Mouse (Mus musculus): ENCODE measurements around the gene Mmp14.

GRCm38 (mm10) chr14:54493236-54493635 lies 61.8 kb downstream of the Mmp14 start:
- TF ChIP-seq GABPA (IDR thresholded peaks at IDR 0.05; ENCODE audit: low read depth, low read length) (no peak), CTCF (IDR thresholded peaks at IDR 0.05 in 2 of 3, conservative IDR thresholded peaks at IDR 0.05 in 1 of 3; ENCODE audit: control insufficient read depth in 1 of 3, insufficient read depth in 1 of 3, low read depth in 2 of 3, low read length in 3 of 3, poor library complexity in 1 of 3, severe bottlenecking in 1 of 3) (no peak), POLR2A (IDR thresholded peaks at IDR 0.05; ENCODE audit: control insufficient read depth in 1 of 2, insufficient read depth in 1 of 2, low read depth in 1 of 2, low read length in 2 of 2, poor library complexity in 1 of 2) (no peak), MAX (IDR thresholded peaks at IDR 0.05; ENCODE audit: low read length) (no peak), NRF1 (IDR thresholded peaks at IDR 0.05; ENCODE audit: insufficient read depth, low read depth, low read length, poor library complexity, severe bottlenecking) (no peak)
